In genomic region chr1:192937956-192938355, GRCm38 (mm10) we compare ENCODE assay signal across 18 mouse cellular contexts.
DNase-seq lines count a peak whose midpoint lies in the region; ATAC-seq and TF ChIP-seq lines count a peak whose summit lies in the region.
"Had no signal": no experiment of that assay in that cellular context is flagged by ENCODE, and none has a peak within 500 bp of the region (broad histone marks: within the 10 kb centered on the region; RNA-seq: fewer than 3 reads in every experiment).

No protein-coding gene starts in this region.

- peak; percentile 56 for ATAC-seq in forebrain, postnatal 0 days
- no peak for ATAC-seq in forebrain, embryonic 13.5 days
- ATAC-seq in liver, postnatal 0 days = no peak

- no peak overlapping the region for H3K4me2 ChIP-seq in forebrain, postnatal 0 days (ENCODE audit: low read depth)
- H3K4me2 ChIP-seq in forebrain, embryonic 13.5 days = no peak overlapping the region
- no peak overlapping the region for H3K4me2 ChIP-seq in liver, postnatal 0 days (ENCODE audit: low read depth, low read length)
- H3K4me2 ChIP-seq: embryonic facial prominence, embryonic 15.5 days; forebrain, embryonic 12.5 days; heart, embryonic 12.5 days; hindbrain, embryonic 14.5 days had no signal

- 54% methylated on average over 2 of the region's 2 CpGs for WGBS in forebrain, postnatal 0 days
- WGBS in forebrain, embryonic 13.5 days = 87% methylated on average over 2 of the region's 2 CpGs
- 77% methylated on average over 2 of the region's 2 CpGs for WGBS in liver, postnatal 0 days (ENCODE audit: insufficient replicate concordance)

- no peak overlapping the region for H3K9ac ChIP-seq in forebrain, postnatal 0 days
- no peak overlapping the region for H3K9ac ChIP-seq in forebrain, embryonic 13.5 days
- H3K9ac ChIP-seq in liver, postnatal 0 days (replicated peaks) = no peak overlapping the region
- H3K9ac ChIP-seq: embryonic facial prominence, embryonic 15.5 days; forebrain, embryonic 12.5 days; heart, embryonic 12.5 days; hindbrain, embryonic 14.5 days had no signal

- H3K4me3 ChIP-seq in forebrain, postnatal 0 days (ENCODE audit: low read depth, low read length) = no peak overlapping the region
- no peak overlapping the region for H3K4me3 ChIP-seq in forebrain, embryonic 13.5 days
- no peak overlapping the region for H3K4me3 ChIP-seq in layer of hippocampus, adult 2 months
- no peak overlapping the region for H3K4me3 ChIP-seq in liver, postnatal 0 days (ENCODE audit: low read depth, low read length)
- H3K4me3 ChIP-seq: embryonic facial prominence, embryonic 15.5 days; forebrain, embryonic 12.5 days; heart, adult 2 months; heart, embryonic 12.5 days; hindbrain, embryonic 10.5 days had no signal

- H3K27me3 ChIP-seq in forebrain, postnatal 0 days (ENCODE audit: insufficient read depth, low read length) = no peaks in the 10 kb centered on the region
- no peaks in the 10 kb centered on the region for H3K27me3 ChIP-seq in forebrain, embryonic 13.5 days
- H3K27me3 ChIP-seq in liver, postnatal 0 days (ENCODE audit: insufficient read depth, low read length) = no peaks in the 10 kb centered on the region
- H3K27me3 ChIP-seq: embryonic facial prominence, embryonic 15.5 days; forebrain, embryonic 12.5 days; heart, embryonic 12.5 days had no signal

- DNase-seq in forebrain, postnatal 0 days = peak; percentile 53
- DNase-seq in brain, adult 2 months (ENCODE audit: low read depth, low spot score) = peak; percentile 50
- peak; percentile 24 to 59 for DNase-seq in layer of hippocampus, adult 2 months (ENCODE audit: low spot score in 2 of 2)
- peak; percentile 46 for DNase-seq in telencephalon, adult 2 months (ENCODE audit: low read depth, low spot score)
- DNase-seq in liver, postnatal 0 days = no peak
- no peak for DNase-seq in urinary bladder, adult 2 months (ENCODE audit: low spot score)
- DNase-seq: adrenal gland, postnatal 10 days; cerebellum, adult 2 months; cerebellum, postnatal 14 days; embryo, embryonic 11 days; gastrocnemius, postnatal 14 days; heart, adult 2 months had no signal

- TF ChIP-seq CTCF in forebrain, postnatal 0 days (IDR thresholded peaks at IDR 0.05; ENCODE audit: low read depth) = no peak
- TF ChIP-seq CTCF in layer of hippocampus, adult 2 months (conservative IDR thresholded peaks at IDR 0.05) = no peak
- no peak for TF ChIP-seq CTCF in liver, postnatal 0 days (IDR thresholded peaks at IDR 0.05; ENCODE audit: low read depth)

- TF ChIP-seq EP300 in liver, postnatal 0 days (IDR thresholded peaks at IDR 0.05; ENCODE audit: low read depth) = no peak

- peak overlapping the region; percentile 45; the same call in 1 of the 2 replicates for H3K27ac ChIP-seq in forebrain, postnatal 0 days (ENCODE audit: low read depth, low read length)
- no peak overlapping the region for H3K27ac ChIP-seq in forebrain, embryonic 13.5 days
- H3K27ac ChIP-seq in layer of hippocampus, adult 2 months = peak overlapping the region; percentile 58
- no peak overlapping the region for H3K27ac ChIP-seq in liver, postnatal 0 days (ENCODE audit: low read depth)
- H3K27ac ChIP-seq: embryonic facial prominence, embryonic 15.5 days; forebrain, embryonic 12.5 days; heart, adult 2 months; hindbrain, embryonic 10.5 days; hindbrain, embryonic 14.5 days had no signal

- H3K4me1 ChIP-seq in forebrain, postnatal 0 days (ENCODE audit: insufficient read depth) = no peaks in the 10 kb centered on the region
- H3K4me1 ChIP-seq in forebrain, embryonic 13.5 days = no peaks in the 10 kb centered on the region
- no peaks in the 10 kb centered on the region for H3K4me1 ChIP-seq in liver, postnatal 0 days (ENCODE audit: insufficient read depth)
- H3K4me1 ChIP-seq: embryonic facial prominence, embryonic 15.5 days; forebrain, embryonic 12.5 days; heart, embryonic 12.5 days; hindbrain, embryonic 10.5 days had no signal

- no peaks in the 10 kb centered on the region; the same call in 1 of the 2 replicates for H3K36me3 ChIP-seq in forebrain, postnatal 0 days (ENCODE audit: insufficient read depth)
- peaks cover 1% of the 10 kb centered on the region; the same call in 1 of the 2 replicates for H3K36me3 ChIP-seq in forebrain, embryonic 13.5 days (ENCODE audit: poor library complexity, severe bottlenecking)
- H3K36me3 ChIP-seq in liver, postnatal 0 days (replicated peaks; ENCODE audit: insufficient read depth, low read length) = no peaks in the 10 kb centered on the region
- H3K36me3 ChIP-seq: embryonic facial prominence, embryonic 15.5 days; heart, embryonic 12.5 days had no signal

- no peaks in the 10 kb centered on the region for H3K9me3 ChIP-seq in forebrain, postnatal 0 days (ENCODE audit: low read length)
- no peaks in the 10 kb centered on the region for H3K9me3 ChIP-seq in forebrain, embryonic 13.5 days (replicated peaks)
- no peaks in the 10 kb centered on the region for H3K9me3 ChIP-seq in liver, postnatal 0 days (ENCODE audit: low read length)
- H3K9me3 ChIP-seq: embryonic facial prominence, embryonic 15.5 days; forebrain, embryonic 12.5 days; heart, embryonic 12.5 days; hindbrain, embryonic 10.5 days had no signal

Comparison
In these comparisons a context has a peak if more than half of its experiments do, and no peak if none do; other contexts are left out.
1. H3K27ac ChIP-seq: peak in forebrain, postnatal 0 days (single experiment) and layer of hippocampus, adult 2 months (single experiment); none in forebrain, embryonic 13.5 days (single experiment) and liver, postnatal 0 days (single experiment).
2. DNase-seq: peak in forebrain, postnatal 0 days (single experiment), brain, adult 2 months (single experiment), layer of hippocampus, adult 2 months (2 of 2) and telencephalon, adult 2 months (single experiment); none in liver, postnatal 0 days (single experiment) and urinary bladder, adult 2 months (single experiment).